Mouse (Mus musculus) ES-Bruce4 (cell line): ENCODE measurements at regions not wholly inside any gene's neighbourhood (a gene's known extent, or its start where the extent isn't known, plus 50 kb on each side); places are given as distances from the start of the nearest gene placed in this dataset.

ENCODE experiments used
- H3K27ac ChIP-seq: 2 replicates; pipeline ENCODE4 v1.5.1; 2012; ENCODE audit warnings: low read length, inconsistent platforms; ENCODE audit not compliant: insufficient read depth
- H3K27me3 ChIP-seq: 2 replicates; pipeline ENCODE4 v1.6.1; 2012; ENCODE audit warnings: mild to moderate bottlenecking, low read length, inconsistent platforms; ENCODE audit not compliant: control insufficient read depth, poor library complexity, insufficient read depth, severe bottlenecking
- H3K36me3 ChIP-seq: 2 replicates; pipeline ENCODE4 v1.6.1; 2012; ENCODE audit warnings: inconsistent platforms, mild to moderate bottlenecking, low read length, moderate library complexity; ENCODE audit not compliant: control insufficient read depth, poor library complexity, insufficient read depth, severe bottlenecking
- H3K4me1 ChIP-seq: one replicate; pipeline ENCODE4 v1.8.1; 2011; ENCODE audit warnings: low read length; ENCODE audit not compliant: control insufficient read depth, insufficient read depth
- H3K4me3 ChIP-seq: 2 replicates; pipeline ENCODE4 v1.5.1; 2011; ENCODE audit warnings: low read depth, mild to moderate bottlenecking, low read length
- H3K9ac ChIP-seq: 2 replicates; pipeline ENCODE4 v1.6.1; 2012; ENCODE audit warnings: low read depth, mild to moderate bottlenecking, inconsistent platforms; ENCODE audit not compliant: poor library complexity, severe bottlenecking
- H3K9me3 ChIP-seq: replicated peaks from 2 replicates; pipeline ENCODE4 v1.6.1; 2012; ENCODE audit warnings: mild to moderate bottlenecking, low read length, inconsistent platforms; ENCODE audit not compliant: control insufficient read depth, poor library complexity, insufficient read depth, severe bottlenecking
- CTCF ChIP-seq: IDR thresholded peaks from one replicate; pipeline ENCODE4 v1.8.1; 2011; ENCODE audit warnings: low read depth, low read length
- EP300 ChIP-seq: IDR thresholded peaks from 2 replicates; pipeline ENCODE4 v1.6.1; 2011; ENCODE audit warnings: low read depth, low read length; ENCODE audit not compliant: insufficient read depth
- POLR2A ChIP-seq: IDR thresholded peaks from one replicate; pipeline ENCODE4 v1.8.1; 2011; ENCODE audit warnings: low read length; ENCODE audit not compliant: insufficient read depth

DNA sequence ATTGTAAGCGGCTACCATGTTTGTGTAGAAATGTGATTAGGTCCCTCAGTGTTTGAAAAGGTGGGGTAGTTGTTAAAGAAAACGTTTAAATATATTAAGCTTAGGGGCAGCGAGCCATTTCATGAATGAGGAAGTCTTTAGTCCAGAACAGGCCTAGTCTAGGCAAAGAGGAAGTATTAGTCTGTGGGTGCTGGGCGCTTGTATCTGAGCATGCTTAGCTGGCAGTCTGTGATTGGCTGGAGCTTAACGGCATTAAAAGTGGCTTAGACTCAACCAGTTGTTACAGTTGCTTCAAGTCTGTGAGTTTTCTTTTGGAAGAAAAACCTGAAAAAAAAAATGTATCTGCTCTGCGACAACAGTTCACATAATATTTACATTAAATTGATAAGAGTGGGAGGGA lies 102.0 kb downstream of the Pmp22 start:
- no peak for TF ChIP-seq CTCF
- no peak for TF ChIP-seq EP300
- TF ChIP-seq POLR2A, result no peak
- Histone ChIP-seq H3K9me3 (no peaks in the 10 kb centered on the region), H3K4me3 (no peak overlapping the region), H3K36me3 (no peaks in the 10 kb centered on the region), H3K9ac (no peak overlapping the region), H3K4me1 (peaks cover 3% of the 10 kb centered on the region), H3K27ac (no peak overlapping the region), H3K27me3 (no peaks in the 10 kb centered on the region)

DNA sequence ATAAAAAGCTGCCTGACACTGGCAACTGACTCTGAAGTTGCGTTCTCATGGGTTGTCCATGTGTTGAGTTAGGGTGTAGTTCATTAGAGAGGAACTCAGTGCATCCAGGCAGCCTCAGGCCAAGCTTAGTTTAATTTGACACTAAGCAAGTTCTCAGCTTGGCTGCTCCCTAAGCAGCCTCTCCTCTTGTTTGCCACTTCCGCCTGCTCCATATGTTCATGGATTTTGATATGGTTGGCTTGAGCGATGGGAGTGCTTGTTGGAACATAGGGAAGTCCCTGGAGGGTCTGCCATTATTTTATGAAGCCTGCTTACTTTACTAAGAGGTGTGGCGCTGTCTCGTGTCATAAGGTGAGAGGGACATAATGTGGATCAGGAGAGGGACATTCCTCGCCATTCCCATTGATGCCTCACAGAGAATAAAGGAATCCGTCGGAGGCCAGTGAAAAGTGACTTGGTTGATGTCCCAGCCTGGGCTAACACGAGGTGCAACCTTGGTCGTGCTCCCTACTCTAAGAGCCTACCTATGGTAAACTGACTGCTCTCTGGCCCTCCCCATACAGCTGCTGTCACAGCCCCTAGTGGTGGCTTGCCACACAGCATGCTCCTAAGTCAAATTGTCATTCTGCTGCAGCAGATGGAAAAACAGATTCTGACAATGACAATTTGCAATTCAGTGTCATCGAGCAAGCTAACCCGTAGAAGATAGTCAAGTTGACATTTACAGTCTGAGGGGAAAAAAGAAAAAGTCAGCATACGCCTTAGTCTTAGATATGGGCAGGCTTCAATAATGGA lies 104.6 kb downstream of the Pmp22 start:
- H3K27ac ChIP-seq, result no peak overlapping the region
- H3K36me3 ChIP-seq, result no peaks in the 10 kb centered on the region
- H3K9ac ChIP-seq, result no peak overlapping the region
- H3K27me3 ChIP-seq, result no peaks in the 10 kb centered on the region
- no peak overlapping the region for H3K4me3 ChIP-seq
- no peaks in the 10 kb centered on the region for H3K9me3 ChIP-seq
- H3K4me1 ChIP-seq, result peaks cover 3% of the 10 kb centered on the region
- TF ChIP-seq POLR2A (no peak), CTCF (peak; percentile 62), EP300 (no peak)

DNA sequence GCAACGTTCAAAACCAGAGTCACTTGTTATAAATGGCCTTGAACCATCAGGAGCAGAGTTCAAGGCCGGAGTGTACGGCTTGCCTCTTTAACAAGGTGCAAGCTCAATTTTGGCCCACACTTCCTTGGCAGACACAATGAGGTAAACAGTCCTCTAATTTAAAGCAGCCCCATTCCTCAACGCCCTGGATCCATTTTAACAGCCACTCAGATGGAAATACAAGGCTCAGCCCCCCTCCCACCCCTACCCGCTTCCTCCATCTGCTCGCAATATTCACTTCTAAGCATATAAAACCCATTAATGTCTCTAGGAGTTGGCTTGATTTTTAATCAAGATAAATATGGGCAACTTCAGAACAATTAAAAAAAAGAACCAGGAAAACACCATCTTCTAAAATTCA lies 105.7 kb downstream of the Pmp22 start:
- Histone ChIP-seq H3K27ac (no peak overlapping the region), H3K27me3 (no peaks in the 10 kb centered on the region), H3K36me3 (no peaks in the 10 kb centered on the region), H3K9me3 (no peaks in the 10 kb centered on the region), H3K9ac (no peak overlapping the region), H3K4me1 (peaks cover 3% of the 10 kb centered on the region), H3K4me3 (no peak overlapping the region)
- TF ChIP-seq CTCF (no peak), POLR2A (no peak)

GRCm38 (mm10) chr11:63238655-63239054 lies 109.9 kb downstream of the Pmp22 start:
- Histone ChIP-seq H3K9ac (no peak overlapping the region), H3K9me3 (peaks cover 4% of the 10 kb centered on the region), H3K27me3 (no peaks in the 10 kb centered on the region), H3K4me3 (no peak overlapping the region), H3K36me3 (no peaks in the 10 kb centered on the region), H3K27ac (no peak overlapping the region), H3K4me1 (no peaks in the 10 kb centered on the region)
- TF ChIP-seq POLR2A (no peak), CTCF (no peak)

- Histone ChIP-seq H3K27ac (no peak overlapping the region), H3K27me3 (no peaks in the 10 kb centered on the region; the same call in 1 of the 2 replicates)
- TF ChIP-seq CTCF (no peak), POLR2A (no peak), EP300 (no peak)
These were observed 115.2 kb downstream of the Pmp22 start for GRCm38 (mm10) chr11:63243906-63244416.

DNA sequence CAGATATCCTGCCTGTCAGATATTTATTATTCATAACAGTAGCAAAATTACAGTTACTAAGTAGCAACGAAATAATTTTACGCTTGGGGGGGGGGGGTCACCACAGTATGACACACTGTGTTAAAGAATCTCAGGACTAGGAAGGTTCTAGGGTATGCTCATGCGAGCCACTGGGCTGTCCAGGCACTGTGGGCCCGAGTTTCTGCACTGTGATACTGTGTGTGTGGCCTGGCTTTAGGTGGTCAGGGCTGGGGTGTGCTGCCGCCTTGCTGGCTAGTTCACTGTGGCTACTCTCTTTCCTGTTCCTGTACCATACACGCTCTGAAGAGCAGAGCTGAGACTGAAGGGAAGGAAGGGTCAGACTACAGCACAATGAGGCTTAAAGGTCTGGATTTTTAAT lies 116.3 kb downstream of the Pmp22 start:
- TF ChIP-seq EP300 (no peak), POLR2A (no peak), CTCF (no peak)
- peaks cover 4% of the 10 kb centered on the region for H3K9me3 ChIP-seq
- H3K36me3 ChIP-seq, result no peaks in the 10 kb centered on the region
- no peaks in the 10 kb centered on the region for H3K4me1 ChIP-seq
- no peak overlapping the region for H3K27ac ChIP-seq
- no peak overlapping the region for H3K4me3 ChIP-seq
- no peak overlapping the region for H3K9ac ChIP-seq
- no peaks in the 10 kb centered on the region; the same call in 1 of the 2 replicates for H3K27me3 ChIP-seq

More at GRCm38 (mm10) chr11:63243906-63244416, 115.2 kb downstream of the Pmp22 start:
- Histone ChIP-seq H3K4me3 (no peak overlapping the region), H3K9ac (no peak overlapping the region), H3K9me3 (peaks cover 4% of the 10 kb centered on the region), H3K36me3 (no peaks in the 10 kb centered on the region), H3K4me1 (no peaks in the 10 kb centered on the region)
